Mouse (Mus musculus): ENCODE measurements around the gene Lrrc26.

Lrrc26 gene

DNA sequence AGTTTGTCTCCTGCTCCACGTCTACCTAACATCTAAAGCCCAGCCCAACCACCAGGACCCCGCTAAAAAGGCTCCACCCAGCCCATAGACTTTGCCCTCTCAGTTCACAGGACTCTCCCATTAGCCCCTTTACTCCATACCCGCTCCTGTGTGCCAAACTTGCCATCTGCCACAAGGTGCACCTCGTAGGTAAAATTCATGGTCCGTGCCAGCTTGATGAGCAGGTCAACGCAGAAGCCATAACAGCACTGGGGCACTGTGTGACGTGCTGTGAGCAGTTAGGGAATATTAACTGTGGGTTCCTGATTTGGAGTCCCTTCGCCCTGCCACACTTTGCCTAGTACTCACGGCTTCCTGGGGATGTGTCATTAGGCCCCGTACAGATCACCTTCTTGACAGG, 8.3 kb downstream of the Lrrc26 start:
- no peak for DNase-seq (ENCODE audit: low spot score)

DNA sequence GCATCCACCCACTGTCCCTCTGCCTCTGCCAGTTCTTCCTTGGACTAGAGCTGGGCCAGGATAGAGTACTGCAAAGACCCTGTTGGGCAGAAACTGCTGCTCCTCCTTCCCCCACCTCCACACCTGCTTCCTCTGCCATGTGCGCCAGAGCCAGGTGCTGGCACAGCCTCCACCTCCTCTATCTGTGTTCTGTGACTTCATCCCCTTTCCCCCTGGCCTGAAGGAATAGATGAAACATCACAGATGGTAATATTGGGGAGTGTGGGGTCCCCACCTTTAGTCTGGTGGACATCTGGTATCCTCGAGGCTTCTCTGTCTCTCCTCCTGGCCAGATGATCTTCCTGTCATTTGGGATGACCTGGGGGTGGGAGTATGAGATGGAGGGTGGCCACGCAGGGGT, 13.7 kb downstream of the Lrrc26 start:
- no peak for DNase-seq (ENCODE audit: low spot score)

GRCm38 (mm10) chr2:25303931-25304656, 14.4 kb downstream of the Lrrc26 start:
- DNase-seq (ENCODE audit: low spot score), result no peak

- no peak for DNase-seq (ENCODE audit: low spot score)
Observed at GRCm38 (mm10) chr2:25304657-25305541, 15.2 kb downstream of the Lrrc26 start.

GRCm38 (mm10) chr2:25305587-25306359, 16.1 kb downstream of the Lrrc26 start:
- no peak for DNase-seq (ENCODE audit: low spot score)

DNA sequence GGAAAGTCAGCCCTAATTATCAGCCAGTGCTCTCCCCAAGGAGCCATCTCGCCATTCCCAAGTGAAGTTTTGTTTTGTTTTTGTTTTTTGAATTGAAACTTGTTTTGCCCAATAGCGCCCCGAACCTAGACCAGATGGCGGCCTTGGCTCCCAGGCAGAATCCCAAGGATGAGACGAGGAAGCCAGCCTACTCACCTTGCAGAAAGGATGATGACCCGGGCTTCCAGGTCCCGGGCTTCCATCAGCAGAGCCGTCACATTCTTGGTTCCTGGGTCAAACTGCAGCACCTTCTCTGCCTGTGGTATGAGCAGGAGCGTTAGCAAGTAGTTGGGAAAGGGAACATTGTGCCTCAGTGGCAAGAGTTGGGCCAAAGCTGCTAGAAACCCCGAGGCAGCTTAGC, 20.5 kb downstream of the Lrrc26 start:
- no peak for DNase-seq (ENCODE audit: low spot score)

GRCm38 (mm10) chr2:25310969-25311368, 21.3 kb downstream of the Lrrc26 start:
- DNase-seq (ENCODE audit: low spot score), result no peak

GRCm38 (mm10) chr2:25311491-25311891, 21.8 kb downstream of the Lrrc26 start:
- DNase-seq (ENCODE audit: low spot score), result no peak

GRCm38 (mm10) chr2:25318119-25318966, 28.6 kb downstream of the Lrrc26 start:
- no peak for DNase-seq (ENCODE audit: low spot score)

- DNase-seq (ENCODE audit: low spot score), result peak; percentile 21
Observed at GRCm38 (mm10) chr2:25318971-25319773, 29.5 kb downstream of the Lrrc26 start, which contains the start of gene Grin1. Grin1 (minus strand) TSS chr2:25319187.

DNA sequence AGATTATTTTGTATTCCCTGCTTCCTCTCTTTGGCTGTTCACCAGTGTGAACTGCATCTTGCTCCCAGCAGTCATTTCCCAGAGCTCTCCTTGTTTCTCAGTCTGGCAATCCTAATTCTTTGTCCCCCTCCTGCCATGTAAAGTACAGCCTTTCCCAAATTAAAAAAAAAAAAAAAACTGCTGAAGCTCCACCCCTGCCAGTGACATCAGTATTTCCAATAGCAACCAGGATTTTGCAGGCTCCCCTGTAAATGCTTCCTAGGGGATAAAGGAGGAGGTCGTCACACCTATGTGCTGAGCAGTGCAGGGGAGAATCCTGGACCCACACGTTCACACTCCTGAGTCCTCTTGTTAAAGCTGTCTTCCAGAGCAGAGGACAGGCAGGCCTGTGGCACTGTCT, 30.4 kb downstream of the Lrrc26 start:
- no peak for DNase-seq (ENCODE audit: low spot score)

- no peak for DNase-seq (ENCODE audit: low spot score)
Observed at GRCm38 (mm10) chr2:25326036-25326435, 36.3 kb downstream of the Lrrc26 start.

DNA sequence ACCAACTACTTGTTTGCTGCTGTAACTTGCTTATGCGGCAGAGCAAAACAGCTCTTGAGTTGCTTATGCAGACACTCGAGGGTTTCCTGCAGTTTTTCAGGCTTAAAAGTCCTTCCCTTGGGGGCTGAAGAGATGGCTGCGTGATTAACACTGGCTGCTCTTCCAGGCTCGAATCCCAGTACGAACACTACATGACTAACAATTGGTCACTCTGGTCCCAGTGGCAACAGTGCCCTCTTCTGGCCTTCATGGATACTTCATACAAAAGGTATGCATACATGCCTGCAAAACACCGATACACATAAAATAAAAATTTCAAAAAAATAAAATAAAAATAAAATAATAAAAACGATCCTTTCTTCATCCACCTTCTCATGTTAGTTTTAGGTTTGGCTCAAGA, 38.7 kb downstream of the Lrrc26 start:
- no peak for DNase-seq (ENCODE audit: low spot score)

- DNase-seq (ENCODE audit: low spot score), result no peak
Observed at GRCm38 (mm10) chr2:25331470-25331869, 41.8 kb downstream of the Lrrc26 start.

DNA sequence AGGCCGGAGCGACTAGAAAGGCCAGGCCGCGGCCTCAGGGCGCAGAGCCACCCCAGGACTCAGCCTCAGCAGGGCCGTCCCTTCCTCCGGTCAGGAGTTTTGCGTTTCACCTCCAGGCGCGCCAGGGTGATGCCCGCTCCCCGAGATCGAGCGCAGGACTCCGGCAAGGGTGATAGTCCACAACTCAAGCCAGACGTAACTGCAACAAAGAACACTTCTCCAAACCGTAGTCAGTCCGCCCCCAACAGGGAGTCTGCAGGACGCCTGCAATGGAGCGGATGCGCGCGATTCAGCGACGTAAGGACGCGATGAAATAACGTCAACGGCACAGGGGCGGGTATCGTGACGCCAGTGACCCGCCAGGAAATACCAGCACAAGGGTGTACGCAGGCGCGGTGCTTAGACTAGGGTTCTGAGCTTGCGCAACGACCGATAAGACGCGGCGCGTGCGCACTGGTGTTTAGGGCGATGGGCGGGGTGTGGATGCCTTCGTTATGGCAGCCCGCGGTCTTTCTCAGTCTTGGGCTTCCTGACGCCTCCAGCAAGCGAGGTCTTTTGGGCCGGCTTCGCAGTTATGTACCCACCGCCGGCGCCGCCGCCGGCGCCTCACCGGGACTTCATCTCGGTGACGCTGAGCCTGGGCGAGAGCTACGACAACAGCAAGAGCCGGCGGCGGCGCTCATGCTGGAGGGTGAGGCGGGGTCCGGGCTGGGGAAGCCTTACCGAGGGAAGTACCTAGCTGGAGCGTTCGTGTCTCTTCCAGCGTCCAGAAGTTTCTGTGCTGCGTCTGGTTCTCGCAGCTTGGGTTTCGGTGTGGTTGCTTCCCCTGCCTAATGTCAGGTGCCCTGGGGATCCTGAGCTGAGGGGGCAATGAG, 42.8 kb downstream of the Lrrc26 start, which contains the start of gene Man1b1:
TSS of gene Man1b1 (plus strand) at position 53 of the 875 bp plus-strand sequence.
- peak; percentile 98 for DNase-seq (ENCODE audit: low spot score)

- no peak for DNase-seq (ENCODE audit: low spot score)
Observed at GRCm38 (mm10) chr2:25333569-25333968, 43.9 kb downstream of the Lrrc26 start.

DNA sequence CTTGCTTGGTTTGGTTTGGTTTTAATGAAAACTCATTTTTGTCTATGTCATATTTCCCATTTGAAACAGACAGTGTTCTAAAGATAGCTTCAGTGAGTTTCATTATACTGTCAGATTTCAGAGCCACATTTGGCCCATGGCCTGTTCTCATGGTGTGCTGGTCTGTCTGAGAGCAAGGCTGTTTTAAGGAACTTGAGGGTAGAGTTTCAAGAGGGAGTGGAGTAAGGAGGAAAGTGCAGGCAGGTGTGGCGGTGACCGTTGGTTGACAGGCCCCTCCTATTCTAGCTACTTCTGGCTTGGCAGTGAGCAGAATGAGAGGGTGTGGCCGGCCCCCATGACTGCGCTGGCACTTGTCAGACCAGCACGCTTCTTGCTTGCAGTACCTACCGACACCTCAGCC, 48.6 kb downstream of the Lrrc26 start:
- no peak for DNase-seq (ENCODE audit: low spot score)

Measured in ovary, adult 18-20 months (tissue).